In the genomic region with DNA sequence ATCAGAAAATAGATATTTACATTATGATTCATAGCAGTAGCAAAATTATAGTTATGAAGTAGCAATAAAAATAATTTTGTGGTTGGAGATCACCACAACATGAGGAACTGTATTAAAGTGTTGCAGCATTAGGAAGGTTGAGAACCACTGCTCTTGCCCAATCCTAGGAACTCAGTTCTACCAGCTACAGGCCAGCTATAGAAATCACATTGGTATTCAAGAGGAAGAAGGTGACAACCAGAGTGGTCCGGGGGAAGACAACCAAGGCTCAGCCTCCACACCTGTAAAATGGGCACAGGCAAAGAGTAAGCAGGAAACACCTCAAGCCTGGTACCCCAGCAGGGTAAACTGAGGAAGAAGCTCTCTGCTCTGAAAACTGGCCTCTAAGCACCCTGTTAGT, we compare ENCODE assay signal across 31 mouse cellular contexts. TPM values are rescaled to one million over a fixed set of nuclear protein-coding genes. Genes with fewer than 3 reads are reported as not detected.
"Had no signal": no experiment of that assay in that cellular context is flagged by ENCODE, and none has a peak within 500 bp of the region (broad histone marks: within the 10 kb centered on the region; RNA-seq: fewer than 3 reads in every experiment).

No protein-coding gene starts in this region.

- H3K4me3 ChIP-seq: heart, adult 2 months; hindbrain, embryonic 10.5 days; hindbrain, embryonic 12.5 days; intestine, embryonic 15.5 days; layer of hippocampus, adult 2 months; left cerebral cortex, adult 2 months; limb, embryonic 10.5 days; limb, embryonic 12.5 days; liver, embryonic 13.5 days had no signal

- H3K9me3 ChIP-seq: hindbrain, embryonic 12.5 days; intestine, embryonic 15.5 days; limb, embryonic 10.5 days; liver, embryonic 13.5 days had no signal

- H3K9ac ChIP-seq: hindbrain, embryonic 12.5 days; hindbrain, embryonic 14.5 days; intestine, embryonic 15.5 days; limb, embryonic 12.5 days; liver, embryonic 13.5 days had no signal

- H3K4me1 ChIP-seq: hindbrain, embryonic 10.5 days; intestine, embryonic 15.5 days; liver, embryonic 13.5 days had no signal

- H3K36me3 ChIP-seq: hindbrain, embryonic 10.5 days; hindbrain, embryonic 12.5 days; intestine, embryonic 15.5 days; limb, embryonic 10.5 days; limb, embryonic 12.5 days; liver, embryonic 13.5 days had no signal

- H3K4me2 ChIP-seq: heart, embryonic 11.5 days; hindbrain, embryonic 12.5 days; hindbrain, embryonic 14.5 days; intestine, embryonic 15.5 days; limb, embryonic 12.5 days; liver, embryonic 11.5 days; liver, embryonic 13.5 days had no signal

- ATAC-seq: hindbrain, embryonic 16.5 days; inflammation-experienced regulatory T-cells, adult 6 months; intestine, embryonic 15.5 days; intestine, postnatal 0 days had no signal

- H3K27ac ChIP-seq: heart, adult 2 months; hindbrain, embryonic 10.5 days; hindbrain, embryonic 12.5 days; hindbrain, embryonic 14.5 days; intestine, embryonic 15.5 days; layer of hippocampus, adult 2 months; left cerebral cortex, adult 2 months; limb, embryonic 10.5 days; limb, embryonic 12.5 days; liver, embryonic 13.5 days had no signal

- DNase-seq: gastrocnemius, postnatal 14 days; gastrocnemius, postnatal 36 days; heart, adult 2 months; heart, postnatal 10 days; heart, postnatal 4 days; kidney, adult 18-20 months; kidney, adult 8-10 months; kidney, postnatal 10 days; kidney, postnatal 25 days; kidney, postnatal 4 days; liver; liver, embryonic 13.5 days had no signal

RNA-seq across cellular contexts. Expression of a gene that starts 10.2 kb away (rescaled TPM):
- total RNA-seq: gastrocnemius, adult 18-20 months; gastrocnemius, adult 8-10 months; gastrocnemius, postnatal 14 days; gastrocnemius, postnatal 36 days; heart, adult 2 months; heart, postnatal 10 days; heart, postnatal 25 days; heart, postnatal 4 days; left cerebral cortex, postnatal 14 days had no signal

RNA-seq across cellular contexts. Expression of a gene that starts 27.9 kb away (rescaled TPM):
- total RNA-seq: gastrocnemius, postnatal 36 days; heart, adult 2 months; heart, postnatal 10 days; heart, postnatal 25 days had no signal
- polyA plus RNA-seq: inflammation-experienced regulatory T-cells, adult 6 months; liver, embryonic 13.5 days had no signal

RNA-seq across cellular contexts. Expression of a gene that starts 46.0 kb away (rescaled TPM):
- total RNA-seq: layer of hippocampus, postnatal 10 days; layer of hippocampus, postnatal 25 days had no signal
